ENCODE assay signal across 8 mouse cellular contexts in the genomic region with DNA sequence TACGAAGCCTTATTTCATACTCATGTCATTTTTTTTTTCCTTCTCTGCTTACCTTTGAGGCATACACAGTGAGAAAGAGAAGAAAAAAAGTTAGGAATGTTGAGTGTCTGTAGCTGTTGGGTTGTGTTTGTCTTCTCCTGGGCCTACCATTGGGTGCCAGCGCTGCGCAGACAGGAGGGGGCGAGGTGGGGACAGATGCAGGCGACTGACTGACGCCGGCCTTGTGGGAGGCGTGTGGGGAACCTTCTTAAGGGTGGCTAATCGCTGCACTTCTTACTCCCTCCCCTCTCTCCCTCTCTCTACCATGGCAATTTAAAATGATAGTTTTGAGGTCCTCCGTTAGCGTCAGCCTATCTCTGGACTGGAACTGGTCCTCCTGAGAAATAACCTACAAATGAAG. TPM values are rescaled to one million over a fixed set of nuclear protein-coding genes. Genes with fewer than 3 reads are reported as not detected.
DNase-seq lines count a peak whose midpoint lies in the region; ATAC-seq and TF ChIP-seq lines count a peak whose summit lies in the region.

No protein-coding gene starts in this region.

- H3K4me3 ChIP-seq in forebrain, embryonic 13.5 days, result peak overlapping the region; percentile 64
- peak overlapping the region; percentile 66 for H3K4me3 ChIP-seq in intestine, embryonic 15.5 days (replicated peaks)
- H3K4me3 ChIP-seq in limb, embryonic 14.5 days (replicated peaks; ENCODE audit: low read length), result peak overlapping the region; percentile 75
- peak overlapping the region; percentile 71 for H3K4me3 ChIP-seq in midbrain, postnatal 0 days (ENCODE audit: low read depth, low read length)

- H3K36me3 ChIP-seq in forebrain, embryonic 13.5 days (ENCODE audit: poor library complexity, severe bottlenecking), result peaks cover 9% of the 10 kb centered on the region
- H3K36me3 ChIP-seq in intestine, embryonic 15.5 days, result 0 out of 2 replicates have a peak, but pooled peaks cover 3% of the 10 kb centered on the region
- 0 out of 2 replicates have a peak, but pooled peaks cover 5% of the 10 kb centered on the region for H3K36me3 ChIP-seq in limb, embryonic 14.5 days (ENCODE audit: control insufficient read depth, insufficient read depth, low read length)
- peaks cover 9% of the 10 kb centered on the region; the same call in 1 of the 2 replicates for H3K36me3 ChIP-seq in midbrain, postnatal 0 days (ENCODE audit: insufficient read depth, low read length)

- DNase-seq in MN1 (ENCODE audit: low spot score), result peak; percentile 55
- DNase-seq in limb, embryonic 14.5 days (ENCODE audit: low spot score), result peak; percentile 16
- DNase-seq in midbrain, postnatal 0 days (ENCODE audit: low spot score), result no peak
- DNase-seq in T-cell, adult 2 months (ENCODE audit: low spot score), result no peak
- DNase-seq in gastrocnemius, postnatal 36 days, result no peak

- H3K4me1 ChIP-seq in forebrain, embryonic 13.5 days, result peaks cover 22% of the 10 kb centered on the region
- peaks cover 9% of the 10 kb centered on the region; the same call in 1 of the 2 replicates for H3K4me1 ChIP-seq in intestine, embryonic 15.5 days (replicated peaks)
- H3K4me1 ChIP-seq in limb, embryonic 14.5 days (ENCODE audit: control insufficient read depth, insufficient read depth, low read length), result peaks cover 11% of the 10 kb centered on the region
- H3K4me1 ChIP-seq in midbrain, postnatal 0 days (ENCODE audit: insufficient read depth, low read length), result no peaks in the 10 kb centered on the region; the same call in 1 of the 2 replicates

- H3K4me2 ChIP-seq in forebrain, embryonic 13.5 days, result peak overlapping the region; percentile 100
- peak overlapping the region; percentile 91 for H3K4me2 ChIP-seq in intestine, embryonic 15.5 days (replicated peaks)
- peak overlapping the region; percentile 98 for H3K4me2 ChIP-seq in limb, embryonic 14.5 days (replicated peaks; ENCODE audit: low read depth, low read length, severe bottlenecking)
- peak overlapping the region; percentile 100 for H3K4me2 ChIP-seq in midbrain, postnatal 0 days (ENCODE audit: low read depth, low read length, poor library complexity, severe bottlenecking)

- no peak overlapping the region for H3K27ac ChIP-seq in forebrain, embryonic 13.5 days
- peak overlapping the region; percentile 83 for H3K27ac ChIP-seq in intestine, embryonic 15.5 days
- peak overlapping the region; percentile 77; the same call in 1 of the 2 replicates for H3K27ac ChIP-seq in limb, embryonic 14.5 days (replicated peaks; ENCODE audit: low read depth, low read length)
- no peak overlapping the region for H3K27ac ChIP-seq in midbrain, postnatal 0 days (ENCODE audit: low read depth, low read length)

- H3K27me3 ChIP-seq in forebrain, embryonic 13.5 days, result peaks cover 18% of the 10 kb centered on the region; the same call in 1 of the 2 replicates
- peaks cover 10% of the 10 kb centered on the region; the same call in 1 of the 2 replicates for H3K27me3 ChIP-seq in intestine, embryonic 15.5 days (replicated peaks)
- H3K27me3 ChIP-seq in limb, embryonic 14.5 days (ENCODE audit: control insufficient read depth, insufficient read depth, low read length), result no peaks in the 10 kb centered on the region
- H3K27me3 ChIP-seq in midbrain, postnatal 0 days (ENCODE audit: insufficient read depth, low read length), result peaks cover 2% of the 10 kb centered on the region; the same call in 1 of the 2 replicates

- peak; percentile 36; the same call in 1 of the 2 replicates for ATAC-seq in cerebellum, adult (ENCODE audit: insufficient number of reproducible peaks, low FRiP score, low TSS enrichment)
- ATAC-seq in forebrain, embryonic 13.5 days, result 0 out of 2 replicates have a peak, but pooled peaks have one; percentile 39
- peak; percentile 60 for ATAC-seq in intestine, embryonic 15.5 days
- ATAC-seq in limb, embryonic 14.5 days (ENCODE audit: low FRiP score, low read depth), result no peak
- no peak for ATAC-seq in midbrain, postnatal 0 days (ENCODE audit: low FRiP score)

- no peaks in the 10 kb centered on the region for H3K9me3 ChIP-seq in forebrain, embryonic 13.5 days (replicated peaks)
- H3K9me3 ChIP-seq in intestine, embryonic 15.5 days, result no peaks in the 10 kb centered on the region
- H3K9me3 ChIP-seq in limb, embryonic 14.5 days (ENCODE audit: control insufficient read depth, low read length), result no peaks in the 10 kb centered on the region
- H3K9me3 ChIP-seq in midbrain, postnatal 0 days (ENCODE audit: low read length), result no peaks in the 10 kb centered on the region

- peak overlapping the region; percentile 78 for H3K9ac ChIP-seq in forebrain, embryonic 13.5 days
- peak overlapping the region; percentile 69; the same call in 1 of the 2 replicates for H3K9ac ChIP-seq in intestine, embryonic 15.5 days
- H3K9ac ChIP-seq in limb, embryonic 14.5 days (ENCODE audit: low read depth, low read length, severe bottlenecking), result peak overlapping the region; percentile 76
- peak overlapping the region; percentile 74; the same call in 1 of the 2 replicates for H3K9ac ChIP-seq in midbrain, postnatal 0 days (replicated peaks; ENCODE audit: low read length, poor library complexity, severe bottlenecking)

- intact Hi-C loops in gastrocnemius, postnatal 36 days (cut with DNase I), result no loop called here

- TF ChIP-seq CTCF in midbrain, postnatal 0 days (IDR thresholded peaks at IDR 0.05), result 0 out of 2 replicates have a peak, but pooled peaks have one; percentile 3

- no peak for TF ChIP-seq POLR2A in limb, embryonic 14.5 days (IDR thresholded peaks at IDR 0.05; ENCODE audit: borderline replicate concordance, extremely low read depth, insufficient read depth, insufficient read length)

- 2% methylated on average over 11 of the region's 11 CpGs for WGBS in forebrain, embryonic 13.5 days
- 4% methylated on average over 11 of the region's 11 CpGs for WGBS in intestine, embryonic 15.5 days
- 2% methylated on average over 11 of the region's 11 CpGs for WGBS in limb, embryonic 14.5 days
- under 1% methylated on average over 11 of the region's 11 CpGs for WGBS in midbrain, postnatal 0 days

RNA-seq across cellular contexts. Expression of a gene that starts 0.7 kb away (rescaled TPM):
- polyA plus RNA-seq in forebrain, embryonic 13.5 days (2015; fragmentation: Nextera tagmentation; extraction: Ambion mirVana), result 0.05 and 0.15 TPM in 2 replicates
- 1.5 and 1.6 TPM in 2 replicates for polyA plus RNA-seq in intestine, embryonic 15.5 days (2015; fragmentation: Nextera tagmentation; extraction: Ambion mirVana)
- polyA plus RNA-seq in limb, embryonic 14.5 days (2012; rRNA removed), result 3.6 and 5.0 TPM in 2 replicates
- polyA plus RNA-seq in limb, embryonic 14.5 days (2014; fragmentation: Nextera tagmentation; extraction: Ambion mirVana), result 1.2 and 1.7 TPM in 2 replicates
- total RNA-seq in midbrain, postnatal 0 days (2014; rRNA removed), result 4.6 and 6.0 TPM in 2 replicates
- polyA plus RNA-seq in midbrain, postnatal 0 days (2015; fragmentation: Nextera tagmentation; extraction: Ambion mirVana), result 0.67 and 0.69 TPM in 2 replicates
- under 1 TPM; 0.17 to 0.41 TPM for total RNA-seq in gastrocnemius, postnatal 36 days (2021)

RNA-seq across cellular contexts. Expression of a gene that starts 20.7 kb away (rescaled TPM):
- 44.7 and 45.4 TPM in 2 replicates for polyA plus RNA-seq in forebrain, embryonic 13.5 days (2015; fragmentation: Nextera tagmentation; extraction: Ambion mirVana)
- polyA plus RNA-seq in intestine, embryonic 15.5 days (2015; fragmentation: Nextera tagmentation; extraction: Ambion mirVana), result 62.6 and 66.0 TPM in 2 replicates
- polyA plus RNA-seq in limb, embryonic 14.5 days (2012; rRNA removed), result 33.7 and 43.0 TPM in 2 replicates
- polyA plus RNA-seq in limb, embryonic 14.5 days (2014; fragmentation: Nextera tagmentation; extraction: Ambion mirVana), result 63.8 and 67.5 TPM in 2 replicates
- total RNA-seq in midbrain, postnatal 0 days (2014; rRNA removed), result 18.9 and 27.3 TPM in 2 replicates
- polyA plus RNA-seq in midbrain, postnatal 0 days (2015; fragmentation: Nextera tagmentation; extraction: Ambion mirVana), result 65.8 and 65.9 TPM in 2 replicates
- 1 to 10 TPM; 7.5 to 8.0 TPM for total RNA-seq in gastrocnemius, postnatal 36 days (2021)

RNA-seq across cellular contexts. Expression of a gene that starts 20.9 kb away (rescaled TPM):
- polyA plus RNA-seq in forebrain, embryonic 13.5 days (2015; fragmentation: Nextera tagmentation; extraction: Ambion mirVana), result 117 and 121 TPM in 2 replicates
- polyA plus RNA-seq in intestine, embryonic 15.5 days (2015; fragmentation: Nextera tagmentation; extraction: Ambion mirVana), result 100 and 110 TPM in 2 replicates
- 111 and 130 TPM in 2 replicates for polyA plus RNA-seq in limb, embryonic 14.5 days (2012; rRNA removed)
- polyA plus RNA-seq in limb, embryonic 14.5 days (2014; fragmentation: Nextera tagmentation; extraction: Ambion mirVana), result 109 and 119 TPM in 2 replicates
- total RNA-seq in midbrain, postnatal 0 days (2014; rRNA removed), result 41.4 and 44.3 TPM in 2 replicates
- 68.4 and 71.4 TPM in 2 replicates for polyA plus RNA-seq in midbrain, postnatal 0 days (2015; fragmentation: Nextera tagmentation; extraction: Ambion mirVana)
- 10 to 100 TPM in 1 of 2 experiments, 1 to 10 TPM in 1; 9.2 to 11.7 TPM for total RNA-seq in gastrocnemius, postnatal 36 days (2021)

RNA-seq across cellular contexts. Expression of a gene that starts 41.9 kb away (rescaled TPM):
- 0.72 TPM in 1 of 2 replicates, not detected in the other for polyA plus RNA-seq in forebrain, embryonic 13.5 days (2015; fragmentation: Nextera tagmentation; extraction: Ambion mirVana)
- polyA plus RNA-seq in intestine, embryonic 15.5 days (2015; fragmentation: Nextera tagmentation; extraction: Ambion mirVana), result 0.28 TPM in 1 of 2 replicates, not detected in the other
- polyA plus RNA-seq in limb, embryonic 14.5 days (2012; rRNA removed), result not detected in 2 replicates
- polyA plus RNA-seq in limb, embryonic 14.5 days (2014; fragmentation: Nextera tagmentation; extraction: Ambion mirVana), result 1.9 TPM in 1 of 2 replicates, not detected in the other
- total RNA-seq in midbrain, postnatal 0 days (2014; rRNA removed), result not detected in 2 replicates
- 0.87 TPM in 1 of 2 replicates, not detected in the other for polyA plus RNA-seq in midbrain, postnatal 0 days (2015; fragmentation: Nextera tagmentation; extraction: Ambion mirVana)
- total RNA-seq in gastrocnemius, postnatal 36 days (2021), result not detected

RNA-seq across cellular contexts. Expression of a gene that starts 51.5 kb away (rescaled TPM):
- polyA plus RNA-seq in forebrain, embryonic 13.5 days (2015; fragmentation: Nextera tagmentation; extraction: Ambion mirVana), result 29.5 and 35.8 TPM in 2 replicates
- polyA plus RNA-seq in intestine, embryonic 15.5 days (2015; fragmentation: Nextera tagmentation; extraction: Ambion mirVana), result 30.0 and 33.9 TPM in 2 replicates
- 32.3 and 43.1 TPM in 2 replicates for polyA plus RNA-seq in limb, embryonic 14.5 days (2012; rRNA removed)
- polyA plus RNA-seq in limb, embryonic 14.5 days (2014; fragmentation: Nextera tagmentation; extraction: Ambion mirVana), result 48.7 and 54.9 TPM in 2 replicates
- 44.8 and 65.9 TPM in 2 replicates for total RNA-seq in midbrain, postnatal 0 days (2014; rRNA removed)
- 42.6 and 48.2 TPM in 2 replicates for polyA plus RNA-seq in midbrain, postnatal 0 days (2015; fragmentation: Nextera tagmentation; extraction: Ambion mirVana)
- 10 to 100 TPM; 23.7 to 23.9 TPM for total RNA-seq in gastrocnemius, postnatal 36 days (2021)

Comparison
In these comparisons a context has a peak if more than half of its experiments do, and no peak if none do; other contexts are left out.
1. DNase-seq: peak in MN1 (single experiment) and limb, embryonic 14.5 days (single experiment); none in midbrain, postnatal 0 days (single experiment), T-cell, adult 2 months (single experiment) and gastrocnemius, postnatal 36 days (0 of 2).
2. ATAC-seq: peak in cerebellum, adult (single experiment), forebrain, embryonic 13.5 days (single experiment) and intestine, embryonic 15.5 days (single experiment); none in limb, embryonic 14.5 days (single experiment) and midbrain, postnatal 0 days (single experiment).
3. H3K27ac ChIP-seq: peak in intestine, embryonic 15.5 days (single experiment) and limb, embryonic 14.5 days (single experiment); none in forebrain, embryonic 13.5 days (single experiment) and midbrain, postnatal 0 days (single experiment).
4. Peak in every context shown above with its lines, with median percentiles within 50 percentile points of each other: H3K4me2 ChIP-seq, H3K4me3 ChIP-seq and H3K9ac ChIP-seq.